Mouse (Mus musculus) lung, embryonic 16.5 days (tissue): ENCODE data around the gene Smg5. TPM values are rescaled to one million over a fixed set of nuclear protein-coding genes. Genes with fewer than 3 reads are reported as not detected.
A peak's percentile ranks its signal among the peaks of the same experiment; 100 is the strongest.
"Not testable (repeated sequence)": the region's sequence is repeated elsewhere in the genome, so short reads cannot be mapped to it uniquely, and the experiment has no call there.

Experiments used
- ATAC-seq: fragments of 200-750 bp; cut with Nextera tagmentation; 2 replicates; pipeline ENCODE4 v1.8.0; 2017; ENCODE audit warnings: low read depth, mild to moderate bottlenecking, moderate library complexity
- H3K27ac ChIP-seq: fragments of 300-500 bp; sonication (generic); 2 replicates; pipeline ENCODE4 v1.5.1; 2014; ENCODE audit warnings: mild to moderate bottlenecking, control low read depth, low read length
- H3K27me3 ChIP-seq: fragments of 300-500 bp; sonication (generic); 2 replicates; pipeline ENCODE4 v1.6.1; 2014; ENCODE audit warnings: low read depth, low read length, mixed read lengths; ENCODE audit not compliant: control insufficient read depth, insufficient read depth
- H3K36me3 ChIP-seq: fragments of 300-500 bp; sonication (generic); 2 replicates; pipeline ENCODE4 v1.6.1; 2014; ENCODE audit warnings: low read length; ENCODE audit not compliant: control insufficient read depth, insufficient read depth
- H3K4me1 ChIP-seq: fragments of 300-500 bp; sonication (generic); replicated peaks from 2 replicates; pipeline ENCODE4 v1.6.1; 2014; ENCODE audit warnings: low read length, mixed read lengths; ENCODE audit not compliant: control insufficient read depth, insufficient read depth
- H3K4me2 ChIP-seq: fragments of 300-500 bp; sonication (generic); 2 replicates; pipeline ENCODE4 v1.6.1; 2014; ENCODE audit warnings: low read depth, low read length, control low read depth
- H3K4me3 ChIP-seq: fragments of 300-500 bp; sonication (generic); 2 replicates; pipeline ENCODE4 v1.5.1; 2014; ENCODE audit warnings: mild to moderate bottlenecking, low read length, control low read depth
- H3K9ac ChIP-seq: fragments of 300-500 bp; sonication (generic); 2 replicates; pipeline ENCODE4 v1.6.1; 2014; ENCODE audit warnings: low read length, control low read depth
- H3K9me3 ChIP-seq: fragments of 300-500 bp; sonication (generic); 2 replicates; pipeline ENCODE4 v1.6.1; 2016; ENCODE audit warnings: low read length; ENCODE audit not compliant: control insufficient read depth
- WGBS: fragments of 180-500 bp; shearing (Covaris S2); extraction: QIAGEN DNeasy Blood & Tissue Kit; methylation state at CpG from one replicate; pipeline ENCODE4 v1.1.7; 2014; 5-methylcytosine and 5-hydroxymethylcytosine counted together
- polyA plus RNA-seq: library from polyadenylated mRNA; unstranded; fragments of >200 nt; fragmentation: Nextera tagmentation; extraction: Ambion mirVana; gene quantifications from 2 replicates; pipeline ENCODE4 v1.2.1, GENCODE M21; 2015

Smg5 gene
- polyA plus RNA-seq, 1 experiment from 2014 or later = 46.6 TPM

DNA sequence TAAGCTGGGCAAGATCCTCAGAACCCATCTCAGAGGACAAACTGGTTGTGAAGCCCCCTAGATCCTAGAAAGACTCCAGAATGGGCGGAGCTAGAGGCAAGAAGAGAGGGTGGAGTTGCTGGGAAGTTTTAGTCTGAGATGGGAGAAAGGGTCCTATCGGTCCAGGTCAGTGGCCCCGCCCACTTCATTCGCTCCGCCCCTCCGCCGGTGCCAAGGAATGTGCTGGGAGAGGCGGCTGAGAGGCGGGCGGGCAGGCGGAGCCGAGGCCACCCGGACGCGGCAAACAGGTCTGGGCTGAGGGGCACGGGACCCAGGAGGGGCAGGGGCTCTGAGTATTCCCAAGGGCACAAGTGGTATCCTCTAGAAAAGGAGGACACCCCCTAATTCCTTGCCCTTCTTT is 28.3 kb downstream of the Smg5 start, which contains the start of gene Paqr6:
Gene Paqr6, plus strand, starts transcription at position 248 of the 400 bp plus-strand sequence.
- H3K27ac ChIP-seq = 0 out of 2 replicates have a peak within 1 kb of the TSS, but pooled peaks have one; percentile 37
- peak within 1 kb of the TSS; percentile 58 for H3K4me2 ChIP-seq
- peaks cover 13% of the 10 kb centered on the region for H3K4me1 ChIP-seq
- H3K27me3 ChIP-seq = peaks cover 8% of the 10 kb centered on the region
- peaks cover 25% of the 10 kb centered on the region for H3K36me3 ChIP-seq
- ATAC-seq = peak; percentile 79
- H3K9me3 ChIP-seq = no peaks in the 10 kb centered on the region
- H3K4me3 ChIP-seq = peak within 1 kb of the TSS; percentile 42
- WGBS = under 1% methylated on average over 13 of the region's 16 CpGs
- peak within 1 kb of the TSS; percentile 34 for H3K9ac ChIP-seq

DNA sequence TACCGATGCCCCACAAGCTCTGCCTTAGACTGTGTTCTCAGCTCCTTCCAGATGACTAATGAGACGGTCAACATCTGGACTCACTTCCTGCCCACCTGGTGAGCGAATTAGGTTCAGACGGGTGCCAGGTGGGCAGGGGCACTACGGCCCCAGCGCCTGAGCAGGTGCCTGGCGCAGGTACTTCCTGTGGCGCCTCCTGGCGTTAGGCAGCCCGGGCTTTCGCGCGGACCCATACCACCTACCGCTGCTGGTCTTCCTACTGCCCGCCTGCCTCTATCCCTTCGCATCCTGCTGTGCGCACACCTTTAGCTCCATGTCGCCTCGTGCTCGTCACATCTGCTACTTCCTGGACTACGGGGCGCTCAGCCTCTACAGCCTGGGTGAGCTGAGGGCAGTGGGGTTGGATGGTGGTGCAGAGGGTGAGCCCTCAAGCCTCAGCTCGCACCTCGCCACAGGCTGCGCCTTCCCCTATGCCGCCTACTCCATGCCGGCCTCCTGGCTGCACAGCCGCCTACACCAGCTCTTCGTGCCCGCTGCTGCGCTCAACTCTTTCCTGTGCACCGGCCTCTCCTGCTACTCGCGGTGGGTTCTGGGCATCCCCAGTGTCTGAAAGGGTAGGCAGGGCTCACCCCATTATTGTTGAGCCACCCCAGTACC is 29.8 kb downstream of the Smg5 start:
- Histone ChIP-seq H3K27me3 (peaks cover 8% of the 10 kb centered on the region), H3K9me3 (no peaks in the 10 kb centered on the region), H3K36me3 (peaks cover 14% of the 10 kb centered on the region), H3K27ac (no peak overlapping the region), H3K4me1 (peaks cover 13% of the 10 kb centered on the region), H3K4me3 (no peak overlapping the region), H3K9ac (no peak overlapping the region), H3K4me2 (no peak overlapping the region)
- WGBS = 40% methylated on average over 34 of the region's 34 CpGs
- ATAC-seq = no peak

DNA sequence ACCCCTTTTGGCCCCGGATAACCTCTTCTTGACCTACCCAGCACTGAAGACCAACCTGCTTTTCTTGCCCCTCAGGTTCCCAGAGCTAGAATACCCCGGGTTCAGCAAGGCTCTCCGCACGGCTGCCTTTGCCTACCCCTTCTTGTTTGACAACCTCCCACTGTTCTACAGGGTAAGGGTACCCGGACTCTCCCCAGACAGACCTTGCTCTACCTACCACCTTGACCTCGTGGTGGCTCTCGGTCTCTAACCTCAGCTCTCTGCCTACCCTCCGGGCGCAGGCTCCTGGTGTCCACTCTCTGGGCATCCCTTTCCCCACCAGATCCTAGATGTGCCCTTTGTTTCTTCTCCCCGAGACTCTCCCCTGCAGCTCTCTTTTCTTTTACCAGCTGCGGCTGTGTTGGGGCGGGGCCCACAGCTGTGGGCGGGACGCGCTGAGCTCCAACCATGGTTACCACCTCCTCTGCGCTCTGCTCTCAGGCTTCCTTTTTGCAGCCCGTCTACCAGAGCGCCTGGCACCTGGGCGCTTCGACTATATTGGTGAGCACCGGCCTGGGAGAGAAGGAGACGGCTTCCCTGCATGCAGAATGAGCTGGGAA is 30.9 kb downstream of the Smg5 start:
- not testable (repeated sequence) for H3K27me3 ChIP-seq, H3K4me3 ChIP-seq, H3K27ac ChIP-seq, H3K36me3 ChIP-seq, H3K9me3 ChIP-seq, H3K9ac ChIP-seq
- H3K4me2 ChIP-seq = peak overlapping the region; percentile 38
- 4% methylated on average over 16 of the region's 22 CpGs for WGBS
- peak; percentile 71 for ATAC-seq
- H3K4me1 ChIP-seq = peaks cover 13% of the 10 kb centered on the region

DNA sequence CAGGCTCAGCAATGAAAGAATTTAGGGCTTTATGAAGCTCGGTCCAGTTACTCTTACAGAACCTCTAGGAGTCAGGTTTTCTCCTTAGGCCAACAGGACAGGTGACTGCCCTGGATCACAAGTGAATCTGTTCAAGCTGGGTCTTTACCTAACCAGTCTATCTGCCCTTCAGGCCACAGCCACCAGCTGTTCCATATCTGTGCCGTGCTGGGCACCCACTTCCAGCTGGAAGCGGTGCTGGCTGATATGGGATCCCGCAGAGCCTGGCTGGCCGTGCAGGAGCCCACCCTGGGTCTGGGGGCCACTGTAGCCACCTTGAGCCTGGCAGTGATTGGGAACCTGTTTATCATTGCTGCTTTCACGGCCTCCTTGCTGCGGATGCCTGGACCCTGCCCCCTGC is 31.5 kb downstream of the Smg5 start:
- ATAC-seq, H3K9ac ChIP-seq, H3K4me3 ChIP-seq, H3K4me2 ChIP-seq, H3K9me3 ChIP-seq, H3K27me3 ChIP-seq, H3K27ac ChIP-seq, H3K36me3 ChIP-seq: not testable (repeated sequence)
- peaks cover 13% of the 10 kb centered on the region for H3K4me1 ChIP-seq
- 51% methylated on average over 3 of the region's 7 CpGs for WGBS

DNA sequence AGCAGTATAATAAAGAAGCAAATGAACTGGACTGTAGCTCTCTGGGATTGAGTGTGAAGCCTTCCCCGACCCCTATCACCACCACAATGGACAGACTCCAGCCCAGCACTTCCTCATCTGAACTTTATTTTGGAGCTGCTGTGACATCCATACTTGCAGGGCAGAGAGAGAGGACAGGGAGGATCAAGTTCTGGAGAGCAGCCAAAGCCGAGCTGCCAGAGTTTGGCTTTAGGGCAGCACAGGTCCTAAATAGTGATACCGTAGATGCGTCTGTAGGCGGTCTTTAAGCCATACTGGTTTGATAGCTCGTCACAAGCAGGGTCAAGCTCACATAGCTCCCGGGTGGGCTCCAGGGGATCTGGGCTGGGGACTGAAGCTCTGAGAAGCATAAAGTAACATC is 32.5 kb downstream of the Smg5 start:
- not testable (repeated sequence) for H3K4me2 ChIP-seq, H3K27me3 ChIP-seq, H3K27ac ChIP-seq, H3K9ac ChIP-seq, ATAC-seq, H3K9me3 ChIP-seq, H3K36me3 ChIP-seq, H3K4me3 ChIP-seq
- WGBS = 72% methylated on average over 7 of the region's 7 CpGs
- peaks cover 13% of the 10 kb centered on the region for H3K4me1 ChIP-seq

DNA sequence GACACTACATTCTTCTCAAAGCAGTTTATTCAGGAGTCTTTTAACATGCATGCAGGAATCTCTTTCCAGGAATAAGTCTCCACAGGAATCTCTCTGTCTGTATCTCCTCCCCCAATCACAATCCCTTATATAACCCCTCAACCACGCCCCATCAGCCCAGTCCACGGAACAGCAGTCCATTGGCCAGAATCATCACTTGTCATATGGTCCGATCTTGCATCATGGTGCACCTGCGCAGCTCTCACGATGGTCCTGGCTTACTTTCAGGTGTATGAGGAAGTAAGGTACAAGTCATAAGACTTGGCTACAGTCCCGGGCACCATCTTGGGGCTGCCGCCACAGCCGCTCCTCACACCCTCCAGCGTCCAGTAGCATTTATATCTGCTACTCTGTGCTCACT is 36.6 kb downstream of the Smg5 start, which contains the start of gene Bglap3:
Gene Bglap3, minus strand, starts transcription at position 101 of the 400 bp plus-strand sequence.
- H3K36me3 ChIP-seq, ATAC-seq, H3K4me2 ChIP-seq, H3K27ac ChIP-seq, H3K4me1 ChIP-seq, H3K27me3 ChIP-seq, H3K9ac ChIP-seq, H3K4me3 ChIP-seq, H3K9me3 ChIP-seq: not testable (repeated sequence)
- 90% methylated on average over 9 of the region's 9 CpGs for WGBS

DNA sequence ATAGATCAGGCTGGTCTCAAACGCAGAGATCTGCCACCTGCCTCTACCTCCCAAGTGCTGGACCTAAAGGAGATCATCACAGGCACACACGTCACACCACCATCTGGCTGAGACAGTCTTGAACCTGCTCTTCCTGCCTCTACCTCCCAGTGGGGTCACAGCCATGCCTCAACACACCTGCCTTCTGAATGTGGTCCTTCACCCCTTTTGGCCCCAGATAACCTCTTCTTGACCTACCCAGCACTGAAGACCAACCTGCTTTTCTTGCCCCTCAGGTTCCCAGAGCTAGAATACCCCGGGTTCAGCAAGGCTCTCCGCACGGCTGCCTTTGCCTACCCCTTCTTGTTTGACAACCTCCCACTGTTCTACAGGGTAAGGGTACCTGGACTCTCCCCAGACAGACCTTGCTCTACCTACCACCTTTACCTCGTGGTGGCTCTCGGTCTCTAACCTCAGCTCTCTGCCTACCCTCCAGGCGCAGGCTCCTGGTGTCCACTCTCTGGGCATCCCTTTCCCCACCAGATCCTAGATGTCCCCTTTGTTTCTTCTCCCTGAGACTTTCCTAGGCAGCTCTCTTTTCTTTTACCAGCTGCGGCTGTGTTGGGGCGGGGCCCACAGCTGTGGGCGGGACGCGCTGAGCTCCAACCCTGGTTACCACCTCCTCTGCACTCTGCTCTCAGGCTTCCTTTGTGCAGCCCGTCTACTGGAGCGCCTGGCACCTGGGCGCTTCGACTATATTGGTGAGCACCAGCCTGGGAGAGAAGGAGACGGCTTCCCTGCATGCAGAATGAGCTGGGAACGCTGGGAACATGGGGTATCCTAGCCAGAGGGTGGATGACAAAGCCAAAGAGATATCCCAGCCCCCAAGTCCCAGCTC is 39.9 kb downstream of the Smg5 start:
- H3K4me3 ChIP-seq = peak overlapping the region; percentile 24; the same call in 1 of the 2 replicates
- 11% methylated on average over 16 of the region's 19 CpGs for WGBS
- not testable (repeated sequence) for H3K27me3 ChIP-seq, H3K9me3 ChIP-seq, H3K4me1 ChIP-seq, H3K27ac ChIP-seq, H3K9ac ChIP-seq, H3K36me3 ChIP-seq
- peak overlapping the region; percentile 46 for H3K4me2 ChIP-seq
- peak; percentile 94 for ATAC-seq

DNA sequence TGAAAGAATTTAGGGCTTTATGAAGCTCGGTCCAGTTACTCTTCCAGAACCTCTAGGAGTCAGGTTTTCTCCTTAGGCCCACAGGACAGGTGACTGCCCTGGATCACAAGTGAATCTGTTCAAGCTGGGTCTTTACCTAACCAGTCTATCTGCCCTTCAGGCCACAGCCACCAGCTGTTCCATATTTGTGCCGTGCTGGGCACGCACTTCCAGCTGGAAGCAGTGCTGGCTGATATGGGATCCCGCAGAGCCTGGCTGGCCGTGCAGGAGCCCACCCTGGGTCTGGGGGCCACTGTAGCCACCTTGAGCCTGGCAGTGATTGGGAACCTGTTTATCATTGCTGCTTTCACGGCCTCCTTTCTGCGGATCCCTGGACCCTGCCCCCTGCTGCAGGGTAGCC is 40.6 kb downstream of the Smg5 start:
- 30% methylated on average over 4 of the region's 7 CpGs for WGBS
- not testable (repeated sequence) for H3K9me3 ChIP-seq, H3K27me3 ChIP-seq, H3K4me3 ChIP-seq, H3K36me3 ChIP-seq, H3K9ac ChIP-seq, H3K4me2 ChIP-seq, ATAC-seq, H3K27ac ChIP-seq, H3K4me1 ChIP-seq

DNA sequence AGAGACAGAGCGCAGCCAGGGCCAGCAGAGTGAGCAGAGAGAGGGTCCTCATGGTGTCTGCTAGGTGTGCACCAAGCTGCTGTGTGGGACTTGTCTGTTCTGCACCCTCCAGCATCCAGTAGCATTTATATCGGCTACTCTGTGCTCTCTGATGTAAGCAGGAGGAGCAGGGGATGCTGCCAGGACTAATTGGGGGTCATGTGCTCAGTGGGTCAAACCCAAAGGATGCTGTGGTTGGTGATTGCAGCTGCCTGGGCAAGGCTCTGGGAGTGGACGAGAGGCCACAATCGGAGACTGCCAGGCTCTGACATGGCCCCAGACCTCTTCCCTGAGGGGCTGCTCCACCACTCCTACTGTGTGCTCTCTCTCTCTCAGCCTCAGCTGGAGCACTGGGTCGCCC is 42.5 kb downstream of the Smg5 start, which contains the start of gene Bglap2:
Gene Bglap2, minus strand, starts transcription at position 101 of the 400 bp plus-strand sequence.
- 73% methylated on average over 4 of the region's 5 CpGs for WGBS
- not testable (repeated sequence) for H3K36me3 ChIP-seq, H3K9me3 ChIP-seq

More for the DNA sequence above, 42.5 kb downstream of the Smg5 start, which contains the start of gene Bglap2:
- not testable (repeated sequence) for H3K27me3 ChIP-seq, H3K27ac ChIP-seq, H3K4me1 ChIP-seq, H3K9ac ChIP-seq, H3K4me2 ChIP-seq, H3K4me3 ChIP-seq, ATAC-seq
